Comparison of ENCODE assay signal across 9 mouse cellular contexts in the genomic region with DNA sequence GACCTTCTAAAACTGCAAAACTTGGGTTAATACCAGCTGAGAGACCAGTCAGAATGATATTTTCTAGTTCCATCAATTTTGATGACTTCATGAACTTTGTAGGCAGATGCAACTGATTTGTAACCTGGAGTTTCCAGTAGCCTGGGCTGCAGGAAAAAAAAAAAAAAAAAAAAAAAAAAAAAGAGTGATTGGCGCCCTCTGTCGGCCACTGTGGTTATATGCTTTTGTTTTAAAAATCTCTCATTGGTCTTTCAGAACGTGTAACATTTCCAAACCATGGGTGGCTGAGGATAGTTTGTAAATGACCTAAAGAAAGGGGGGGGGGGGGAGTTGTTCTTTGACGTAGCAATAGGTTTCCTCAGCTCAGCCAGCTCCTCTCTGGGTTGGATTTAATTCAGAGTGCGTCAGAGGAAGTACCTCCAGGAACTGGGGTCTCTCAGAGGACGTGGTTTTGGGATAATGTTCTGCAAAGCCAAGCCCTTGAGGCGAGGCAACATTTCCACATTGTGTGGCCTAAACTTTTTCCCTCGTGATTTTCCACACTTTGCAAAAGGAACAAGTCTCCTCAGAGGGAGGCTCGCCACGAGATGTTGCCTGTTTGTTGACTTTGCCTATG. TPM values are rescaled to one million over a fixed set of nuclear protein-coding genes. Genes with fewer than 3 reads are reported as not detected.
DNase-seq lines count a peak whose midpoint lies in the region; ATAC-seq and TF ChIP-seq lines count a peak whose summit lies in the region.
"Had no signal": no experiment of that assay in that cellular context is flagged by ENCODE, and none has a peak within 500 bp of the region (broad histone marks: within the 10 kb centered on the region; RNA-seq: fewer than 3 reads in every experiment).

No protein-coding gene starts in this region.

- H3K4me1 ChIP-seq in ES-E14 (ENCODE audit: control insufficient read depth in 2 of 2, insufficient read depth in 2 of 2, low read length in 2 of 2, poor library complexity in 1 of 2), result peaks cover 0 to 7% of the 10 kb centered on the region in 2 experiments; a peak in 1 of 4 replicates
- peaks cover 5% of the 10 kb centered on the region for H3K4me1 ChIP-seq in hindbrain, embryonic 10.5 days (replicated peaks)
- H3K4me1 ChIP-seq in liver, embryonic 16.5 days (ENCODE audit: control insufficient read depth, low read depth, low read length), result peaks cover 7% of the 10 kb centered on the region

- 39% methylated on average over 10 of the region's 10 CpGs for WGBS in hindbrain, embryonic 10.5 days
- 20% methylated on average over 10 of the region's 10 CpGs for WGBS in liver, embryonic 16.5 days (ENCODE audit: insufficient replicate concordance)

- in situ Hi-C loops in ES-E14 (cut with MboI; ENCODE audit: low sequenced_read_pairs in 2 of 2, unreplicated experiment in 2 of 2), result loop anchor here in 1 of 2 experiments (25.0 kb wide), 1 partner anchor 334 kb away; no protein-coding TSS in a partner anchor

- no peak overlapping the region for H3K4me3 ChIP-seq in ES-E14 (ENCODE audit: insufficient read depth in 1 of 2, low read depth in 1 of 2, low read length in 2 of 2, poor library complexity in 1 of 2, severe bottlenecking in 1 of 2)
- H3K4me3 ChIP-seq in hindbrain, embryonic 10.5 days, result peak overlapping the region; percentile 21
- H3K4me3 ChIP-seq in liver, embryonic 16.5 days (ENCODE audit: low read depth, low read length), result peak overlapping the region; percentile 12
- H3K4me3 ChIP-seq: limb, embryonic 12.5 days had no signal

- H3K36me3 ChIP-seq in ES-E14 (ENCODE audit: control insufficient read depth, insufficient read depth, low read length, poor library complexity, severe bottlenecking), result no peaks in the 10 kb centered on the region
- no peaks in the 10 kb centered on the region for H3K36me3 ChIP-seq in hindbrain, embryonic 10.5 days
- H3K36me3 ChIP-seq in liver, embryonic 16.5 days (ENCODE audit: control insufficient read depth, insufficient read depth), result no peaks in the 10 kb centered on the region
- H3K36me3 ChIP-seq: limb, embryonic 12.5 days had no signal

- H3K27ac ChIP-seq in ES-E14 (ENCODE audit: insufficient read depth, low read depth, low read length, poor library complexity, severe bottlenecking), result no peak overlapping the region
- no peak overlapping the region for H3K27ac ChIP-seq in hindbrain, embryonic 10.5 days
- H3K27ac ChIP-seq in liver, embryonic 16.5 days (ENCODE audit: low read length), result no peak overlapping the region
- H3K27ac ChIP-seq: limb, embryonic 12.5 days had no signal

- no peak overlapping the region for H3K9ac ChIP-seq in ES-E14 (ENCODE audit: insufficient read depth, low read depth, low read length, poor library complexity, severe bottlenecking)
- no peak overlapping the region for H3K9ac ChIP-seq in liver, embryonic 16.5 days (ENCODE audit: low read depth, low read length)
- H3K9ac ChIP-seq: limb, embryonic 12.5 days had no signal

- H3K9me3 ChIP-seq in ES-E14 (ENCODE audit: control insufficient read depth, insufficient read depth, low read depth, low read length), result no peaks in the 10 kb centered on the region
- no peaks in the 10 kb centered on the region for H3K9me3 ChIP-seq in hindbrain, embryonic 10.5 days
- no peaks in the 10 kb centered on the region for H3K9me3 ChIP-seq in liver, embryonic 16.5 days (replicated peaks; ENCODE audit: control insufficient read depth, low read length)
- H3K9me3 ChIP-seq: limb, embryonic 12.5 days had no signal

- no peak for ATAC-seq in cerebellum, adult (ENCODE audit: insufficient number of reproducible peaks, low FRiP score, low TSS enrichment)
- no peak for ATAC-seq in liver, embryonic 16.5 days (ENCODE audit: low read depth)

- H3K27me3 ChIP-seq in hindbrain, embryonic 10.5 days (ENCODE audit: insufficient read depth, poor library complexity, severe bottlenecking), result no peaks in the 10 kb centered on the region
- H3K27me3 ChIP-seq in liver, embryonic 16.5 days (ENCODE audit: control insufficient read depth, insufficient read depth, low read depth, low read length), result no peaks in the 10 kb centered on the region
- H3K27me3 ChIP-seq: limb, embryonic 12.5 days had no signal

- H3K4me2 ChIP-seq in liver, embryonic 16.5 days (ENCODE audit: low read depth, low read length), result peak overlapping the region; percentile 46
- H3K4me2 ChIP-seq: limb, embryonic 12.5 days had no signal

- peak; percentile 5 for DNase-seq in cerebellum, adult 11 months
- DNase-seq in ES-E14 (ENCODE audit: low read depth, low spot score), result peak; percentile 38
- DNase-seq in embryo, embryonic 9.5 days (ENCODE audit: extremely low spot score), result peak; percentile 19
- peak; percentile 32 for DNase-seq in hindbrain, embryonic 10.5 days (ENCODE audit: low spot score)
- DNase-seq in retina, embryonic 14.5 days (ENCODE audit: low spot score), result peak; percentile 73
- DNase-seq in layer of hippocampus, adult 9-10 months (ENCODE audit: low spot score), result no peak

TF ChIP-seq in ES-E14, 5 proteins besides CTCF, POLR2A, EP300 and RAD21:
- TF ChIP-seq ZC3H11A (IDR thresholded peaks at IDR 0.05; ENCODE audit: borderline replicate concordance, low read depth, low read length), result no peak
- TF ChIP-seq HCFC1 (IDR thresholded peaks at IDR 0.05; ENCODE audit: borderline replicate concordance, insufficient read depth, low read length), result no peak
- peak; percentile 62 for TF ChIP-seq MAFK (IDR thresholded peaks at IDR 0.05; ENCODE audit: insufficient read depth, low read depth, low read length)
- peak; percentile 100 for TF ChIP-seq ZNF384 (IDR thresholded peaks at IDR 0.05; ENCODE audit: low read depth, low read length)

RNA-seq across cellular contexts. Expression of a gene that starts 7.0 kb away (rescaled TPM):
- total RNA-seq in ES-E14 (2012; rRNA removed), result not detected in 2 replicates
- not detected in 2 replicates for polyA plus RNA-seq in hindbrain, embryonic 10.5 days (2016; fragmentation: Nextera tagmentation; extraction: Ambion mirVana)
- 472 and 552 TPM in 2 replicates for polyA plus RNA-seq in liver, embryonic 16.5 days (2015; fragmentation: Nextera tagmentation; extraction: Ambion mirVana)
- polyA plus RNA-seq: limb, embryonic 12.5 days had no signal

RNA-seq across cellular contexts. Expression of a gene that starts 52.8 kb away (rescaled TPM):
- 31.7 and 34.7 TPM in 2 replicates for total RNA-seq in ES-E14 (2012; rRNA removed)
- 46.4 and 47.7 TPM in 2 replicates for polyA plus RNA-seq in hindbrain, embryonic 10.5 days (2016; fragmentation: Nextera tagmentation; extraction: Ambion mirVana)
- 9.5 and 9.9 TPM in 2 replicates for polyA plus RNA-seq in liver, embryonic 16.5 days (2015; fragmentation: Nextera tagmentation; extraction: Ambion mirVana)

Comparison
In these comparisons a context has a peak if more than half of its experiments do, and no peak if none do; other contexts are left out.
1. H3K4me3 ChIP-seq: peak in hindbrain, embryonic 10.5 days (single experiment) and liver, embryonic 16.5 days (single experiment); none in ES-E14 (0 of 2).
2. RNA of a gene that starts 7.0 kb away (polyA plus RNA-seq): 472 to 552 TPM in liver, embryonic 16.5 days; not detected in hindbrain, embryonic 10.5 days; every median in the first group is over 100 times any median in the second.